Mouse (Mus musculus): ENCODE measurements around the gene Smc1a. TPM values are rescaled to one million over a fixed set of nuclear protein-coding genes. Genes with fewer than 3 reads are reported as not detected.
A peak's percentile ranks its signal among the peaks of the same experiment; 100 is the strongest.
"Not testable (repeated sequence)": the region's sequence is repeated elsewhere in the genome, so short reads cannot be mapped to it uniquely, and the experiment has no call there.

Smc1a gene
- polyA plus RNA-seq, 1 experiment from 2014 or later, result 99.2 TPM

DNA sequence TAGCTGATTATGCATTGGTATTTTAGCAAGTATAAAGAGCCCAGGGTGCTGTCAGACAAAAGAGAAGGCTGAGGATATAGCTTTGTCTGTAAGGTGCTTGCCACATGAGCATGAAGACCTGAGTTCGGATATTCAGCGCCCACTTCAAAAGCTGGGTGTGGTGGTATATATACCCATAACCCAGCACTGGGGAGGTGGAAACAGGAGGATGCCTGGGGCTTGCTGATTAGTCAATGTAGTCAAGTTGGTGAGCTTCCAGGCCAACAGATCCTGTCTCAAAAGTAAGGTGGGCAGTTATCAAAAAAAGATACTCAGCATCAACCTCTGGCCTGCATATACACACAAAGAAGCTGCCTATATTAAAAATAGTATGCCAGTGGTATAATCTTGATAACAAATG is 3.1 kb downstream of the Smc1a start:
- WGBS, result 84% methylated on average over 2 of the region's 2 CpGs
- H3K27me3 ChIP-seq (replicated peaks; ENCODE audit: control insufficient read depth, insufficient read depth, low read length), result no peaks in the 10 kb centered on the region; the same call in 1 of the 2 replicates

DNA sequence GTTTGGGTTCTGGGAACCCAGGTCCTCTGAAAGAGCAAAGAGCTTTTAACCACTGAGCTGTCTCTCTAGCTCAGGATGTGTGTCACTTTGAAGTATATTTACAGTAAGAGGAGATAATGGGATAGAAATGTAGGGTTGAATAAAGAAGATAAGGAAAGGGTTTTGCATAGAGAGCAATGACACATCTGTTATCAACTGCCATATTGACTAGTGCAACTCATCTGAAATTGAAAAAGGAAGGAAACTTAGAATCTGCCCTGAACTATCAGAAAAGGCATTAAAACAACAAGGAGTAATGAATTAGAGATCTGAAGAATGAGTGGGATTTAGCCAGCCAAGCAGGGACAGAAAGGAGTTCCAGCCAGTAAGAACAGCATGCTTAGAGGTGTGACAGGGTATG is 23.6 kb downstream of the Smc1a start:
- H3K9me3 ChIP-seq (ENCODE audit: control insufficient read depth, low read length), result no peaks in the 10 kb centered on the region
- H3K27ac ChIP-seq (ENCODE audit: low read length), result no peak overlapping the region
- H3K36me3 ChIP-seq (ENCODE audit: control insufficient read depth, insufficient read depth), result peaks cover 4% of the 10 kb centered on the region; the same call in 1 of the 2 replicates
- peaks cover 3% of the 10 kb centered on the region; the same call in 1 of the 2 replicates for H3K27me3 ChIP-seq (replicated peaks; ENCODE audit: control insufficient read depth, insufficient read depth, low read length)
- H3K4me3 ChIP-seq (replicated peaks; ENCODE audit: low read length), result no peak overlapping the region
- H3K4me2 ChIP-seq (ENCODE audit: low read length), result no peak overlapping the region
- H3K4me1 ChIP-seq (replicated peaks; ENCODE audit: control insufficient read depth, insufficient read depth, low read length), result no peaks in the 10 kb centered on the region
- no peak for ATAC-seq
- no peak overlapping the region for H3K9ac ChIP-seq (replicated peaks; ENCODE audit: low read depth, low read length)

More for the DNA sequence above, 3.1 kb downstream of the Smc1a start:
- no peak overlapping the region for H3K4me2 ChIP-seq (ENCODE audit: low read length)
- peaks cover 9% of the 10 kb centered on the region for H3K4me1 ChIP-seq (replicated peaks; ENCODE audit: control insufficient read depth, insufficient read depth, low read length)
- ATAC-seq, result no peak
- H3K9me3 ChIP-seq (ENCODE audit: control insufficient read depth, low read length), result no peaks in the 10 kb centered on the region
- H3K9ac ChIP-seq (replicated peaks; ENCODE audit: low read depth, low read length), result no peak overlapping the region
- no peak overlapping the region for H3K27ac ChIP-seq (ENCODE audit: low read length)
- H3K36me3 ChIP-seq (ENCODE audit: control insufficient read depth, insufficient read depth), result peaks cover 2% of the 10 kb centered on the region; the same call in 1 of the 2 replicates
- no peak overlapping the region for H3K4me3 ChIP-seq (replicated peaks; ENCODE audit: low read length)

DNA sequence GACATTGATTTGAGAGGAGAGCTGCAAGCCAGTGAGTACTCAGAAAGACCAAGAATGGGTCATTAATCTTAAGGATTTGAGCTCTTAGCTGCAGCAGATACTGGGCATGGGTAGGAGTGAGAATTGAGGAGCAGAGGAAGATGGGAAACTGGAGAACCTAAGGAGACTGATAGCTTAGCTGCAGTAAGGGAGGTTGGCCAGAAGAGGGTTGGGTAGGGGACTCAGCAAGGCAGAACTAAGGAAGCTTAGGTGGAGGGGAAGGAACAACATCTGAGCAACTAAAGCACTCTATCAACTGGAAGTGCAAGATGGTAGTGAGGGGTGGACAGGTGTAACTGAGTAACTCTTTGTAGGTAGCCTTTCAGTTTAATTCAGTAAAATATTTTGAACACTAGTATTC is 31.0 kb downstream of the Smc1a start:
- H3K27ac ChIP-seq (ENCODE audit: low read length), result no peak overlapping the region
- H3K9ac ChIP-seq (replicated peaks; ENCODE audit: low read depth, low read length), result no peak overlapping the region
- peaks cover 6% of the 10 kb centered on the region; the same call in 1 of the 2 replicates for H3K36me3 ChIP-seq (ENCODE audit: control insufficient read depth, insufficient read depth)
- peaks cover 3% of the 10 kb centered on the region; the same call in 1 of the 2 replicates for H3K27me3 ChIP-seq (replicated peaks; ENCODE audit: control insufficient read depth, insufficient read depth, low read length)
- no peak overlapping the region for H3K4me3 ChIP-seq (replicated peaks; ENCODE audit: low read length)
- no peak overlapping the region for H3K4me2 ChIP-seq (ENCODE audit: low read length)
- ATAC-seq, result no peak
- no peaks in the 10 kb centered on the region for H3K9me3 ChIP-seq (ENCODE audit: control insufficient read depth, low read length)
- no peaks in the 10 kb centered on the region for H3K4me1 ChIP-seq (replicated peaks; ENCODE audit: control insufficient read depth, insufficient read depth, low read length)

DNA sequence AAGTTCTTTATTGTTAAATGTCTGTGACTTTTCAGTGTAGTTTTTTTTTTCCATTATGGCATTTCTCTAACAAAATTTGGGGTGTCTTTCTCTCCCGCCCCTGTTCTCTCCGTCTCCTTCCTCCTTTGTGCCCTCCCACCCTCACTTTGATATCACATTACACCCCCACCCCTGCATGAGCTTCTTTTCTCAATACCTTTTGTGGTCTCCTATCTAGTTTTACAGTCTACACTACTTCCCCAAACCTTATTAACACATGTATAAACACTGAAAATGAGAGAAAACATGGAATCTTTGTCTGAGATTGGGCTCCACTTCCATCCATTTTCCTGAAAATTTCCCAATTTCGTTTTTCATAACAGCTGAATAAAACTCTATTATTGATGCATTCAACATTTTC is 36.3 kb downstream of the Smc1a start:
- Histone ChIP-seq H3K4me3 (replicated peaks; ENCODE audit: low read length) (no peak overlapping the region), H3K4me2 (ENCODE audit: low read length) (no peak overlapping the region), H3K9ac (replicated peaks; ENCODE audit: low read depth, low read length) (no peak overlapping the region), H3K36me3 (ENCODE audit: control insufficient read depth, insufficient read depth) (peaks cover 6% of the 10 kb centered on the region; the same call in 1 of the 2 replicates), H3K9me3 (ENCODE audit: control insufficient read depth, low read length) (no peaks in the 10 kb centered on the region), H3K27ac (ENCODE audit: low read length) (no peak overlapping the region), H3K4me1 (replicated peaks; ENCODE audit: control insufficient read depth, insufficient read depth, low read length) (no peaks in the 10 kb centered on the region), H3K27me3 (replicated peaks; ENCODE audit: control insufficient read depth, insufficient read depth, low read length) (no peaks in the 10 kb centered on the region; the same call in 1 of the 2 replicates)
- WGBS, result 76% methylated on average over 3 of the region's 3 CpGs
- no peak for ATAC-seq

DNA sequence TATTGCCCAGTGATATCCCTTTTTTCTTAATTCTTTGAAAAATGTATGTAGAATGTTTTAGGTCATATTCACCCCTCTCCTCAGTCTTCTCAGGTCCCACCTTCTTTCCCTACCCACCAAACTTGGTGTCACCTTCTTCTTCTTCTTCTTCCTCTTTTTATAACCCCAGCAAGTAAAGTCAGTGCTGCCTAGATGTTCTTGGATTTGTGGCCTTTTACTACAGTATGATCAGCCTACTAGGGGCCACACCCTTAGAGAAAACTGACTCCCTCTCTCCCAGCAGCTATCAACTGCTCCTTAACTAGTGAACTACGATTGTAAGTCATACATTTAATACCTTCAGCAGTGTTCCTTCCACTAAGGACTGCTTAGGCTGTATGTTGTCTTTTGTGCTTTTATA is 37.9 kb downstream of the Smc1a start:
- Histone ChIP-seq H3K4me1 (replicated peaks; ENCODE audit: control insufficient read depth, insufficient read depth, low read length) (no peaks in the 10 kb centered on the region), H3K27me3 (replicated peaks; ENCODE audit: control insufficient read depth, insufficient read depth, low read length) (no peaks in the 10 kb centered on the region; the same call in 1 of the 2 replicates), H3K9ac (replicated peaks; ENCODE audit: low read depth, low read length) (no peak overlapping the region), H3K4me2 (ENCODE audit: low read length) (no peak overlapping the region), H3K9me3 (ENCODE audit: control insufficient read depth, low read length) (no peaks in the 10 kb centered on the region), H3K36me3 (ENCODE audit: control insufficient read depth, insufficient read depth) (peaks cover 3% of the 10 kb centered on the region; the same call in 1 of the 2 replicates), H3K4me3 (replicated peaks; ENCODE audit: low read length) (no peak overlapping the region), H3K27ac (ENCODE audit: low read length) (no peak overlapping the region)
- no peak for ATAC-seq
- WGBS, result 88% methylated on average over 1 of the region's 1 CpGs

DNA sequence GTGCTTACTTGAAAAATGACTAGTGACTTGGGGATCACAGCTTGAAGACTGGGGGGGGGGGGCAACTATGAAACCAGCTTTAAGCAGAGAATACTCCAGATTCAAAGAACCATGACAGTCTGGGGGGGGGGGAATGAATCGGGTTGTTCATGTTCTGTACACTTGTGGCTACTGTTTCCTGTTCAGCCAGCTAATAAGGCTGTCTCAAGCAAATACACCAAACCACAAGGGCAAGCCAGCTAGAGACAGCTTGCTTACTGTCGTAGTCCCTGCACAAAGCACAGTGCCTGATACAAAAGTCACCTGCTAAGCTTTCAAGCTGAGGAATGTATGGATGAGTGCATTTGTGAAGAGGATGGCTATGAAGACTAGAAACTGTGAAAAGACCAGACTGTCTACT is 49.4 kb downstream of the Smc1a start:
- Histone ChIP-seq H3K36me3 (ENCODE audit: control insufficient read depth, insufficient read depth) (peaks cover 2% of the 10 kb centered on the region; the same call in 1 of the 2 replicates), H3K4me2 (ENCODE audit: low read length) (no peak overlapping the region), H3K27me3 (replicated peaks; ENCODE audit: control insufficient read depth, insufficient read depth, low read length) (peaks cover 9% of the 10 kb centered on the region; the same call in 1 of the 2 replicates), H3K4me3 (replicated peaks; ENCODE audit: low read length) (no peak overlapping the region), H3K27ac (ENCODE audit: low read length) (no peak overlapping the region), H3K9me3 (ENCODE audit: control insufficient read depth, low read length) (no peaks in the 10 kb centered on the region), H3K4me1 (replicated peaks; ENCODE audit: control insufficient read depth, insufficient read depth, low read length) (no peaks in the 10 kb centered on the region), H3K9ac (replicated peaks; ENCODE audit: low read depth, low read length) (no peak overlapping the region)
- ATAC-seq, result no peak
- WGBS, result 62% methylated on average over 2 of the region's 2 CpGs

DNA sequence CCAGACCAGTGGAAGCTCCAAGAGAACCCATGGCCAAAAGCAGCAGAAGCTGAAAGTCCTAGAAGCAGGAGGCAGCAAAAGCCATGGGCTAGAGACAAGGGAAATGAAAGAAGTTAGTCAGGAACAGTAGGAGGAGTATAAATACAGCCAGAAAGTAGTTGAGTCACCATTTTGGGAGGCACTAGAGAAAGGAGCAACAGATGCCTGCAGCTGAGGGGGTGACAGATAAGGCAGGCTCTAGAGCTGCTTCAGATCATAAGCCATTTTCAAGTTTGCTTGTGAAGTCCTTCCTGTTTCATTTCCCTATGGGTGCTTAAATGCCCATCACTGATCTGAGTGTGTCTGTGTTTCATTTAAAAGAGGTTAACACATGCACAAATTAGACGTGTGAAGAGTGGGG is 51.6 kb downstream of the Smc1a start:
- no peak overlapping the region for H3K9ac ChIP-seq (replicated peaks; ENCODE audit: low read depth, low read length)
- H3K9me3 ChIP-seq (ENCODE audit: control insufficient read depth, low read length), result no peaks in the 10 kb centered on the region
- ATAC-seq, result no peak
- no peak overlapping the region for H3K4me2 ChIP-seq (ENCODE audit: low read length)
- H3K27ac ChIP-seq (ENCODE audit: low read length), result no peak overlapping the region
- no peaks in the 10 kb centered on the region for H3K36me3 ChIP-seq (ENCODE audit: control insufficient read depth, insufficient read depth)
- WGBS, result 64% methylated on average over 1 of the region's 1 CpGs
- peaks cover 2% of the 10 kb centered on the region; the same call in 1 of the 2 replicates for H3K27me3 ChIP-seq (replicated peaks; ENCODE audit: control insufficient read depth, insufficient read depth, low read length)
- no peak overlapping the region for H3K4me3 ChIP-seq (replicated peaks; ENCODE audit: low read length)
- no peaks in the 10 kb centered on the region for H3K4me1 ChIP-seq (replicated peaks; ENCODE audit: control insufficient read depth, insufficient read depth, low read length)

DNA sequence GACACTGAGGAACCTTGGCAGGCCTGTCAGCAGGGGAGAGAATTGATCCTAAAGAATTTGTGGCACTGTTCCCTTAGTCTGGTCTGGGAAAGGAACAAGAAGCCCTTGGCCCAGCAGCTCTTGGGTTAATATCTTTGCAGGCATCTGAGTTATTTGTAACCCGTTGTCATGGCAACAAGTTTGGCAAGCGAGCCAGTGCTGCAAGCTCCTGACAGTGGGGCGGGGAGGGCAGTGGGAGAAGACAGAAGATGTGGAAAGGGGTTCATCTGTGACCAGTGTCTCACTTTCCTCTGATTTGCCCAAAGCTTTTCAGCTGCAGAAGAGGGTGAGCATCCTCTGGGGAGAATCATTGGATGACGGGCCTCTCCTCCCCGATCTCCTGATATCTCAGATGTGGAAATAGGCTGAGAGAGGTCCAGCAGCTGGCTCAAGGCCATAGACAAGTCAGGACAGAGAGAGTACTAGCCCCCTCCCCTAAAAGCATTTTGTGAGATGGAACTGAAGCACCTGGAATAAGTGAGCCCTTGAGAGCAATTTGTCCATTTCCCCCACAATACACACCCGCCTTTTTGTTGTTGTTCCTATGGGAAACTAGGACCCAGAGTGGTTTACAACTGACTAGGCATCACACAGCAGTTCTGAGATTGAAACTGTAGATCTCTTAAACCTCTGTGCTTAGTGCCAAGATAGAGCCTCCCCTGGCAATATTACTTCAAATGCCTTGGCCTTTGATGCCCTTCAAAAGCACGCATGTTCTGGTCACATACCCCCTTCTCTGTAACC is 73.8 kb downstream of the Smc1a start:
- Histone ChIP-seq H3K27ac (ENCODE audit: low read length) (peak overlapping the region; percentile 12; the same call in 1 of the 2 replicates), H3K4me2 (ENCODE audit: low read length) (peak overlapping the region; percentile 32)
- WGBS, result 23% methylated on average over 6 of the region's 7 CpGs
- H3K4me1 ChIP-seq (replicated peaks; ENCODE audit: control insufficient read depth, insufficient read depth, low read length); H3K36me3 ChIP-seq (ENCODE audit: control insufficient read depth, insufficient read depth); H3K9ac ChIP-seq (replicated peaks; ENCODE audit: low read depth, low read length); H3K4me3 ChIP-seq (replicated peaks; ENCODE audit: low read length); H3K9me3 ChIP-seq (ENCODE audit: control insufficient read depth, low read length); H3K27me3 ChIP-seq (replicated peaks; ENCODE audit: control insufficient read depth, insufficient read depth, low read length): not testable (repeated sequence)
- peak; percentile 94 for ATAC-seq

DNA sequence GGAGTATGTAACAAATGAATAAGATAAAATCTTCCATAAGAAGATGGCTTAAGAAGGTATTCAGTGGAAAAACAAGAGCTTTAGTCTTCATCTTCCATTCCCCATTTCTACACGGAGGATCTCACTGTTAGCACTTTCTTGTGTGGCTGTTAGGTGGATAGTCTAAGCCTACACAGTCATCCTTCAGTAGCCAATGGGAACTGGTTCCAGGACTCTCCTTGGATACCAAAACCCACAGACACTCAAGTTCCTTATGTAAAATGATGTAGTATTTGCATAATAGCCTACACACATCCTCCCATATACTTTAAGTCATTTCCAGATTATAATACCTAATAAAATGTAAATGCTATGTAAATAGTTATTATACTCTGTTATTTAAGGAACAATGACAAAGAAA is 81.3 kb downstream of the Smc1a start:
- 42% methylated on average over 1 of the region's 1 CpGs for WGBS
- Histone ChIP-seq H3K4me3 (replicated peaks; ENCODE audit: low read length) (no peak overlapping the region), H3K27me3 (replicated peaks; ENCODE audit: control insufficient read depth, insufficient read depth, low read length) (peaks cover 17% of the 10 kb centered on the region; the same call in 1 of the 2 replicates), H3K4me2 (ENCODE audit: low read length) (no peak overlapping the region), H3K36me3 (ENCODE audit: control insufficient read depth, insufficient read depth) (no peaks in the 10 kb centered on the region), H3K9ac (replicated peaks; ENCODE audit: low read depth, low read length) (no peak overlapping the region), H3K9me3 (ENCODE audit: control insufficient read depth, low read length) (no peaks in the 10 kb centered on the region), H3K4me1 (replicated peaks; ENCODE audit: control insufficient read depth, insufficient read depth, low read length) (no peaks in the 10 kb centered on the region), H3K27ac (ENCODE audit: low read length) (no peak overlapping the region)
- no peak for ATAC-seq
